Mouse (Mus musculus): Measurements from ENCODE around the gene Ero1l. TPM values are rescaled to one million over a fixed set of nuclear protein-coding genes. Genes with fewer than 3 reads are reported as not detected.

Ero1l gene
- total and polyA plus RNA-seq, 2 experiments from 2014 or later, result 21.5 to 32.0 TPM

DNA sequence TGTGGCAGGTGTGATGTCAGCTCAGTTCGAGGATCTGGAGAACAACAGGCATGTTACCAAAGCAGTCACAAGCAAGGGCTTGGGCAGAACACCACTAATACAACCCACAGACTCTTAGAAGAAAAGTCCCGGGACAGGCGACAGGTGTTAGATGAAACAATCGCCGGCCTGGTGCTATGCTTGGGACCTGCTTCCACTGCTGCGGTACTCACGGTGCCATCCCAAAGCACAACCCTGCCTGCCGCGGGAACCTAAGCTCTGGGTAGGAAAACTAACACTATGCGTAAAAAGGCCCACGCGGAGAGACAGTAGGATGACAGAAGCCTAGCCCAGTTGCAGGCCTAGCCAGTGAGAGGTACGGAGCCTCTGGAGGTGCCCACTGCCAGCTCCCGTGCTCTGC, 8.5 kb downstream of the Ero1l start:
- 93% methylated on average over 14 of the region's 14 CpGs for WGBS

DNA sequence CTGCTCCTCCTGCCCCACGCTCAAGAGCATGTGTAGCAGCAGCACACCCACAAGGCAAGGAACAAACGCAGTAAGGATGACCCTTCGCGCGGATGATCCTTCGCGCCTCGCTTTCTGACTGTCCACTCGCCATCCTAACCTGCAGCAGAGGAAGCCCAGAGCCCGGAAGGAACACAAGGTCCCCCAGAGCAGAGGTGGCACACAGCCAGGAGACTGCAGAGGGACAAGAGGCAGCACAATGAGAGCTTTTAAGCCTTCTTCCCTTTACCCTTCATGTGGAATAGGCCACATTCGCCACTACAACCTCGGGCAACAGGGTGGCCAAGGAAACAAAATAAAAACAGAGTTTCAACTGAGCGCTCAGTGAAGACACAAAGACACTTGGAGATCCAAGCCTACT, 8.9 kb downstream of the Ero1l start:
- no peaks in the 10 kb centered on the region for H3K27me3 ChIP-seq (ENCODE audit: insufficient read depth, low read length)

More for the DNA sequence above, 8.5 kb downstream of the Ero1l start:
- no peak overlapping the region for H3K9ac ChIP-seq (replicated peaks; ENCODE audit: low read length, poor library complexity, severe bottlenecking)
- ATAC-seq (ENCODE audit: low FRiP score), result no peak
- H3K9me3 ChIP-seq (ENCODE audit: low read length), result no peaks in the 10 kb centered on the region
- no peak overlapping the region for H3K4me3 ChIP-seq (ENCODE audit: low read depth, low read length)
- peaks cover 2% of the 10 kb centered on the region; the same call in 1 of the 2 replicates for H3K36me3 ChIP-seq (ENCODE audit: insufficient read depth, low read length)
- TF ChIP-seq CTCF (IDR thresholded peaks at IDR 0.05), result no peak
- H3K4me2 ChIP-seq (ENCODE audit: low read depth, low read length, poor library complexity, severe bottlenecking), result no peak overlapping the region
- no peak overlapping the region for H3K27ac ChIP-seq (ENCODE audit: low read depth, low read length)
- no peaks in the 10 kb centered on the region for H3K27me3 ChIP-seq (ENCODE audit: insufficient read depth, low read length)
- H3K4me1 ChIP-seq (ENCODE audit: insufficient read depth, low read length), result no peaks in the 10 kb centered on the region
- no peak for DNase-seq (ENCODE audit: low spot score)

DNA sequence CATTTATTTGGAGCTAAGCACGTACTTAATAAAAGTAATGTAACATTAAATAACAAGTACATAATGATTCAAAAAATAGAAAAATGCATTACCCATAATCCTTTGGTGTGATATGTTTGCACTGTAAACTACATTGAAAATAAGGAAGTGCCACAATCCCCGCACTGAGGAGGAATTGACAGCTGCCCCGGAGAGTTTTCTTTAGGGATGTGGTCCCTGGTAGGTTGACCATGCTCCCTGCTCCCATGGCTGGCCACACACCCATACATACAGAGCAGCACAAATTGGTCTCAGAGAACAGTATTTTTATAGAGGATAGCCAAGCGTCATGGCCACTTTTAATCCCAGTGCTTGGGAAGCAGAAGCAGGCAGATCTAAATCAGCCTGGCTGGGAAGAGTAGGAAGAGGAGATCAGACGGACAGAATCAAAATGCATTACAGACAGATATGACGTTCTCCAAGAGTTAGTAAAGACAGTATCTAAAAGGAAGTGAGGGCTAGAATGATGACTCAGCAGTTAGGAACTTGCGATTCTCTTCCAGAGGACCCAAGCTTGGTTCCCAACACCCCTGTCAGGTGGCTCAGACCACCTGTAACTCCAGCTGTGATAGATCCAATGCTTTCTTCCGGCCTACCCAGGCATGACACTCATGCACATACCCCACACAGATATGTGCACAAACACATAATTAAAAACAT, 10.8 kb downstream of the Ero1l start:
- no peak overlapping the region for H3K4me2 ChIP-seq (ENCODE audit: low read depth, low read length, poor library complexity, severe bottlenecking)

More for the DNA sequence above, 8.9 kb downstream of the Ero1l start:
- Histone ChIP-seq H3K27ac (ENCODE audit: low read depth, low read length) (no peak overlapping the region), H3K4me1 (ENCODE audit: insufficient read depth, low read length) (no peaks in the 10 kb centered on the region), H3K36me3 (ENCODE audit: insufficient read depth, low read length) (peaks cover 5% of the 10 kb centered on the region; the same call in 1 of the 2 replicates), H3K9ac (replicated peaks; ENCODE audit: low read length, poor library complexity, severe bottlenecking) (no peak overlapping the region), H3K4me3 (ENCODE audit: low read depth, low read length) (no peak overlapping the region), H3K9me3 (ENCODE audit: low read length) (no peaks in the 10 kb centered on the region), H3K4me2 (ENCODE audit: low read depth, low read length, poor library complexity, severe bottlenecking) (no peak overlapping the region)
- DNase-seq (ENCODE audit: low spot score) (peak; percentile 9), ATAC-seq (ENCODE audit: low FRiP score) (no peak)
- no peak for TF ChIP-seq CTCF (IDR thresholded peaks at IDR 0.05)
- WGBS, result 86% methylated on average over 13 of the region's 13 CpGs

DNA sequence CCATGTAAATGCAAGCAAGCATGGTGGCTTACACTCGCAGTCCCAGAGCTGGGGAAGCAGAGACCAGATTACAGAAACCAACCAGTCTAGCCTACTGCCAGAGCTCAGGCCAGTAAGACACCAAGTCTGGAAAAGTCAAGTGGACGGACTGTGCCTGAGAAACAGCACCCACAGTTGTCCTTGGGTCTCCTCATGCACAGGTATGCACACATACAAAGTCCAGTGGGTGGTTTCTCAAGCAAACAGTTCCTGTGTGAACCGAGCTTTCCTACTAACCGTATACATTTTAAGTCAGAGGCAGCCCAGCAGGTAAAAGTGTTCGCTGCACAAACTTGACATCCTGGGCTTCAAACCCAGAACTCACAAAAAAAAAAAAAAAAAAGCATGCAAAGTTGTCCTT, 12.7 kb downstream of the Ero1l start:
- no peak for TF ChIP-seq CTCF (IDR thresholded peaks at IDR 0.05)
- WGBS, result 97% methylated on average over 5 of the region's 5 CpGs
- Histone ChIP-seq H3K4me1 (ENCODE audit: insufficient read depth, low read length) (no peaks in the 10 kb centered on the region), H3K9me3 (ENCODE audit: low read length) (no peaks in the 10 kb centered on the region), H3K9ac (replicated peaks; ENCODE audit: low read length, poor library complexity, severe bottlenecking) (no peak overlapping the region), H3K27me3 (ENCODE audit: insufficient read depth, low read length) (no peaks in the 10 kb centered on the region), H3K4me2 (ENCODE audit: low read depth, low read length, poor library complexity, severe bottlenecking) (no peak overlapping the region), H3K27ac (ENCODE audit: low read depth, low read length) (no peak overlapping the region), H3K4me3 (ENCODE audit: low read depth, low read length) (no peak overlapping the region), H3K36me3 (ENCODE audit: insufficient read depth, low read length) (peaks cover 10% of the 10 kb centered on the region; the same call in 1 of the 2 replicates)
- no peak for ATAC-seq (ENCODE audit: low FRiP score)
- no peak for DNase-seq (ENCODE audit: low spot score)

More for the DNA sequence above, 10.8 kb downstream of the Ero1l start:
- no peaks in the 10 kb centered on the region for H3K9me3 ChIP-seq (ENCODE audit: low read length)
- WGBS, result 94% methylated on average over 8 of the region's 8 CpGs
- H3K4me1 ChIP-seq (ENCODE audit: insufficient read depth, low read length), result no peaks in the 10 kb centered on the region
- peaks cover 5% of the 10 kb centered on the region; the same call in 1 of the 2 replicates for H3K36me3 ChIP-seq (ENCODE audit: insufficient read depth, low read length)
- H3K27me3 ChIP-seq (ENCODE audit: insufficient read depth, low read length), result no peaks in the 10 kb centered on the region
- no peak overlapping the region for H3K27ac ChIP-seq (ENCODE audit: low read depth, low read length)
- no peak for ATAC-seq (ENCODE audit: low FRiP score)
- no peak for DNase-seq (ENCODE audit: low spot score)
- no peak for TF ChIP-seq CTCF (IDR thresholded peaks at IDR 0.05)
- no peak overlapping the region for H3K9ac ChIP-seq (replicated peaks; ENCODE audit: low read length, poor library complexity, severe bottlenecking)
- no peak overlapping the region for H3K4me3 ChIP-seq (ENCODE audit: low read depth, low read length)

DNA sequence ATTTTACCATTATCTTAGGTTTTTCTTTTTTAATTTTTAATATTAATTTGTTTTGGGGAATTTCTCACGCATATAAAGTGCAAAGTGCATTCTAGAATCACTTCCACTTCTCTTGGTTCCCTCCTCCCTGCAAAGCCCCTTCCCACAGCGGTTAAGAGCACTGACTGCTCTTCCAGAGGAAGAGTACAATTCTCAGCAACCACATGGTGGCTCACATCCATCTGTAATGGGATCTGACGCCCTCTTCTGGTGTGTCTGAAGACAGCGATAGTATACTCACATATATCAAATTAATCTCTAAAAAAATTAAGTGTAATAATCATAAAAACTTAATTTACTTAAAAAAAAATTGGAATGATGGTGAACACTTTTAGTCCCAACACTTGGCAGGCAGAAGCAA, 14.2 kb downstream of the Ero1l start:
- no peak overlapping the region for H3K27ac ChIP-seq (ENCODE audit: low read depth, low read length)

DNA sequence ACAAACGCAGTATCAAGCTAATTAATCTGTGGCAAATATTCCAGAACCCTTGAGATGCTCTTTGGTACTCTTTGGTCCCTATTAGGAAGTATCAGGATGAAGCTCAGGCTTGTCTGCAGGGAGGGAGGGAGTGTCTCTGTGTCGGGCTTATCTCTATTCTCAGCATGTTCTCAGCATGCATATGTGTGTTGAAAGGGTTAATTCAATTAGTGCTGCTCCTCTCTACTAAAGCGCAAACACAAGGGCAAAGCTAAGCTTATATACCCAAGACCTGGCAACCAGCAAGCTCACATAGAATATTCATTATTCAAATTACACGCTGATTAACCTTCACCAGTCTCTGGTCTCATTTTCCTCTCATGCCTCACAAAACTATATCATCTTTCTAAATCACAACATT, 14.6 kb downstream of the Ero1l start:
- no peak overlapping the region for H3K9ac ChIP-seq (replicated peaks; ENCODE audit: low read length, poor library complexity, severe bottlenecking)
- peaks cover 19% of the 10 kb centered on the region; the same call in 1 of the 2 replicates for H3K36me3 ChIP-seq (ENCODE audit: insufficient read depth, low read length)
- DNase-seq (ENCODE audit: low spot score) (no peak), ATAC-seq (ENCODE audit: low FRiP score) (no peak)
- H3K4me3 ChIP-seq (ENCODE audit: low read depth, low read length), result no peak overlapping the region
- no peak overlapping the region for H3K4me2 ChIP-seq (ENCODE audit: low read depth, low read length, poor library complexity, severe bottlenecking)
- H3K4me1 ChIP-seq (ENCODE audit: insufficient read depth, low read length), result no peaks in the 10 kb centered on the region
- WGBS, result 27% methylated on average over 4 of the region's 4 CpGs
- TF ChIP-seq CTCF (IDR thresholded peaks at IDR 0.05), result no peak
- H3K27ac ChIP-seq (ENCODE audit: low read depth, low read length), result no peak overlapping the region
- H3K27me3 ChIP-seq (ENCODE audit: insufficient read depth, low read length), result no peaks in the 10 kb centered on the region
- no peaks in the 10 kb centered on the region for H3K9me3 ChIP-seq (ENCODE audit: low read length)

More for the DNA sequence above, 14.2 kb downstream of the Ero1l start:
- H3K9ac ChIP-seq (replicated peaks; ENCODE audit: low read length, poor library complexity, severe bottlenecking), result no peak overlapping the region
- H3K9me3 ChIP-seq (ENCODE audit: low read length), result no peaks in the 10 kb centered on the region
- 53% methylated on average over 4 of the region's 4 CpGs for WGBS
- peaks cover 14% of the 10 kb centered on the region; the same call in 1 of the 2 replicates for H3K36me3 ChIP-seq (ENCODE audit: insufficient read depth, low read length)
- H3K4me2 ChIP-seq (ENCODE audit: low read depth, low read length, poor library complexity, severe bottlenecking), result no peak overlapping the region
- no peak overlapping the region for H3K4me3 ChIP-seq (ENCODE audit: low read depth, low read length)
- no peak for ATAC-seq (ENCODE audit: low FRiP score)
- no peaks in the 10 kb centered on the region for H3K4me1 ChIP-seq (ENCODE audit: insufficient read depth, low read length)
- H3K27me3 ChIP-seq (ENCODE audit: insufficient read depth, low read length), result no peaks in the 10 kb centered on the region
- no peak for DNase-seq (ENCODE audit: low spot score)
- peak; percentile 45 for TF ChIP-seq CTCF (IDR thresholded peaks at IDR 0.05)
